Mouse (Mus musculus): Measurements from ENCODE around the gene Tle2.
A peak's percentile ranks its signal among the peaks of the same experiment; 100 is the strongest.

Tle2 gene

DNA sequence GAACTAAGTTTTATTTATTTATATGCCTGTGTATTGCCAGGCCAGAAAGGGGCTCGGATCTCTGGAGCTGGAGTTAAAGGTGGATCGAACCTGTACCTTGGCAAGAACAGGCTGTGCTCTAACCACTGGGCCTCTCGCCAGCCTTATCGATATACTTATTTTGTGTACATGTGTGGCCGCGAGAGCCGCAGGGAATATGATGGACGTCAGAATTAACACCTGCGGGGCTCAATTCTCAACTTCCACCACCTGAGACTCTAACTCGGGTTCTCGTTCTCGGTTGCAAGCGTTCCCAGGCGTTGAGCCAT, 31.3 kb downstream of the Tle2 start:
- no peak for DNase-seq

DNA sequence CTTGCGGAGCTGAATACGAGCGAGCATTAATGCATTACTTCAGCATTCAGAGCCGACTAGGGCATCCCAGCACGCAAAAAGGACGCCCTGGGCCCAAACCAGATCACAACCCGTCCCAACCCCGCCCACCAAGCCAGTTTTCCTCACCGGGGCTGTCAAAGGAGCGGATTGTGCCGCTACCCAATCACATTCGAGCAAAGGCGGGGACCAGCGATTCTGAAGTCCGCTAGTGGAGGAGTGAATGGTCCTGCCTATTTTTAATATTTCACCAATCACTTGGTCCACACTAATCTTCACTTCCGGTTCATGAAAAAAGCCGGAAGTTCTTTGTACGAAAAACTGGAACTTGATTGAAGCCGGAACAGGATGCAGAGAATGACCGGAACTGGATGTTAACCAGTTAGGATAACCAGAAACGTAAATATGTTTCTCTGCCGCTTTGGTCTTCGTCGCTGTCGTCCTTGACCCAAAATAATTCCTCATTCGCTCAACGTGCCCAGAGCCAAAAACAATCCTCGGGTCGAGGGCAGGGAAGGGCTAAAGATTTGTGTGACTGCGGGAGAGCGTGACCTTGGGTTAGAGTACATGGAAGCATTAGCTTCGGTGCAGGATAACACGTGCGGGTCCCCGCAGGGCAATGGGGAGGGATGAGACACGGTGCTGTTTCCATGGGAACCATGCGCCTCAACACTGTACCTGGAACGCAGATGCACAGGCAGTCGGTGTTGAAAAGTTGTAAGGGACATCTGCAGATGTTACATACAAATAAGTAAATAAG, 31.8 kb downstream of the Tle2 start, which contains the start of gene BC025920:
TSS of gene BC025920 (plus strand) at position 297 of the 778 bp plus-strand sequence.
- DNase-seq: peak; percentile 97 to 98

GRCm38 (mm10) chr10:81608308-81608707, 33.9 kb downstream of the Tle2 start:
- no peak for DNase-seq

DNA sequence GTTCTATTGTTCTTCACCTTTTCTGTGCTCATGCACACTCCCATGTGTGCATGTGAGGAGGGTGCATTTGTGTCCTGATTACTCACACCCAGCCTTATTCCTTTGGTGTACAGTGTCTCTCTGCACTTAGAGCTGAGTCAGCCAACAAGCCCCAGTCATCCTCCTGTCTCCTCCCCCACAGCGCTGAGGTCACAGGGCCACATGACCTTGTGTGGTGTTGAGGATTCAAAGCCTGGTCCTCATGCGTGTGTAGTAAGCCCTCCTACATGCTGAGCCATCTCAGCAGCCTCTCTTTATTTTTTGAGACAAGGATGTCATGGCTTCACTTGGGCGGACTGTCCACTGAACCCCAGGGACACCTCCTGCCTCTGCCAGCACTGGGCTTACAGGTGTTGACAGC, 38.4 kb downstream of the Tle2 start:
- DNase-seq: no peak

- DNase-seq: no peak
Observed at GRCm38 (mm10) chr10:81615486-81615885, 41.1 kb downstream of the Tle2 start.

GRCm38 (mm10) chr10:81619976-81620375, 45.6 kb downstream of the Tle2 start:
- DNase-seq: no peak

DNA sequence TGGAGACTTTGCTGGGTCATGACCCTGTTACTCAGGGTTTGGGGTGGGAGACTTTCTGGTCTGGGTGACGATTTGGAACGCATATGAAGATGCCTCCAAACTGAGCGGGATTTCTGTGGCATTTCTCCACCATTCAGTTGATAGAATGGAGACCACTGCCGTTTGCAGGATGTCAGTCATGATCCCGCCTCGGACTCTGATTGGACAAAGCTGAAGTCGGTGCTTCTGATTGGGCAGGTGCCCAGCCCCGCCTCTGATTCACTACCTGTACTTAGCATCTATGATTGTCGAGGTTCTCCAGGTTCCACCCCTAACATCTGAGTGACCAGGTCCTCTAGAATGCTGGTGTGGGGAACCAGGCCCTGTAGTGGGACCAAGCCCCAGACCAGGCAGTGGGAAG, 46.4 kb downstream of the Tle2 start:
- no peak for DNase-seq

DNA sequence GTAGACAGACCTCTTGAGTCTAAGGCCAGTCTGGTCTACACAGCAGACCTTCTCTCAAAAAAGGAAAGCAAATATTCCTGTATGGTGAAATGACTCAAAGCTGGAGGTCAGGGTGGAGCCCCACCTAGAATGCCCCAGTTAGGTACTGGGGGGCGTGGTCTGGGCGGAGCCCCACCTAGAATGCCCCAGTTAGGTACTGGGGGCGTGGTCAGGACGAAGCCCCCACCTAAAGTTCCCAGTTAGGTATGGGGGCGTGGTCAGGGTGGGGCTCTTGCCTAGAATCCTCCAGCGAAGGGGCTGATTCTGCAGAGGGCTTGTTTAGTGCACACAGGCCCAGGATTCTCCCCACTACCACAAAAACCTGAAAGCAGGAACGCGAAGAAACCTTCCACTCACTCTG, 49.1 kb downstream of the Tle2 start:
- no peak for DNase-seq

GRCm38 (mm10) chr10:81626101-81626993, 52.0 kb downstream of the Tle2 start:
- no peak for DNase-seq

- DNase-seq: peak; percentile 95 to 96
Observed at GRCm38 (mm10) chr10:81626994-81627835, 52.9 kb downstream of the Tle2 start, which contains the start of gene Sirt6. Gene Sirt6, minus strand, starts transcription at chr10:81627797.

DNA sequence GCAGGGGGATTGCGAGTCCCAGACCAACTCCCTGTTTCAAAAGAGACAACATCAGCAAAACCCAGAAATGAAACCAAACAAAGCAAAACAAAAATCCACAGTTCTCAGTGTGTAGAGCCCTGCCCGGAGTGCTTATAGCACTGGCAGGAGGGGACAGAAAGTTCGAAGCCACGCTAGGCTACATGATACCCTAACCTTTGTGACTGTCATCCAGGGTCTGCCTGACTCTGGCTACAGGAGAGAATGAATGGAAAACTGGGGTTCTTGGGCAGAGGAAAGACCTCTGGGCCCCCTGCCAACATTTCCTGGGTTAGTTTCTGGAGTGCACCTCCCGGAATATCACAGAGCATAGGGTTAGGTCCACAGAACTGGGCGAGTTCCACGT, 53.5 kb downstream of the Tle2 start:
- DNase-seq: no peak

GRCm38 (mm10) chr10:81628390-81628789, 54.0 kb downstream of the Tle2 start, which contains the start of gene Ankrd24:
Gene Ankrd24, plus strand, starts transcription at chr10:81628540.
- no peak for DNase-seq

DNA sequence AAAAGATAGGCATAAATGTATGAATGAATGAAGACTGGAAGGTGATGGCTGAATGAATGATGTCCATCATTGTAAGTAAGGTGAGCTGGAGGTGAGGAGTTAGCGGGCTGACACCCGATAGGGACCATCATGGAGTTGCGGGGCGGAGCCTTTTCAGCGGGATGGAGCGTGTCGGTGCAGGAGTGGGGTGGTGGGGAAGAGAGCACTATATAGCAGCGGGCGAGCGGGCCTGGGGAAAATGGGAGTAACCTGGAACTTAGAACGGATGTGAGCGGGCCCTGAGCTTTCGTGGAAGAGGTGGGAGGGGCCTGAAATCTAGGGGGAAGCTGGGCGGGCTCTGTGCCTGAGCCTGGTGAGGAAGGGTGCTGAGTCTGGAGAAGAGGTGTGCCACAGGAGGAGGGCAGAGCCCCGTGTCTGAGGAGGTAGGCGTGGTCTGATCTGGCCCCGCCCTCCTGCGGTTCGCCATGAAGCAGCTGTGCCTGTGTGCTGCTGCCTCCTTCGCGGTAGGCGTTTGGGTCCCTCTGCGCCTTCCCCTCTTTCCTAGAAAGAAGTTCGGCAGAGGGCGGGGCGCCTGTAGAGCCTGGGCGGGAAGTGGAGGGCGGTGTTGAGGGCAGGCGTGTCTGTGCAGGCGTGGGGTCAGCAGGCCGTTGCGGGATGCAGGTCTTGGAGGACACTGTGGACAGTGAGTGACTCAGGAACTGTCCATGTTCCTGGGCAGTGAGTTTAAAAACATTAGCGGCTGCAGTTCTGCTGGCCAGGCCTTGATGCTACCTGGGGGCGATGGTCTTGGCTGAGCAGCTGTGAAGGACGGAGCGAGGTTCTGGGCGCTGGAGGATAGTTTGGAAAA, 59.1 kb downstream of the Tle2 start:
- DNase-seq: peak; percentile 90

GRCm38 (mm10) chr10:81636338-81636737, 62.0 kb downstream of the Tle2 start:
- DNase-seq: no peak

DNA sequence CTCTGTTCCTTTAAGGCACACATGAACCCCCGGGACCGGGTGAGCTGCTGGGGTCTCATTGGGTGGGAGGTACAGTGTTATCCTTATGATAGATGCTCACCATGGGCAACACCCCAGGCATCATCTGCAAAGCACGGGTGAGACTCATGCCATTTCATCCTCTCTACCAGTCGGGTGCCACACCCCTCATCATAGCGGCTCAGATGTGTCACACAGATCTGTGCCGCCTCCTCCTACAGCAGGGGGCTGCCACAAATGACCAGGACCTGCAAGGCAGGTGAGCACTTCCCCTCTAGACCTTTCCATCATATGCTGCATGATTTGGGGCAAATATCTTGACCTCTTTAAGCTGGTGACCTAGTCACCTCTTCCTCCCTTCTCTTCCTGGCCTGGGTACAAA, 63.7 kb downstream of the Tle2 start:
- no peak for DNase-seq
